Mouse (Mus musculus) left cerebral cortex, adult 11 months (tissue): ENCODE results near the gene Nfkbil1.
A peak's percentile ranks its signal among the peaks of the same experiment; 100 is the strongest.

Experiments
- DNase-seq: peaks from one replicate; pipeline ENCODE4 v3.0.0; 2022; ENCODE audit warnings: low spot score

Nfkbil1 gene

DNA sequence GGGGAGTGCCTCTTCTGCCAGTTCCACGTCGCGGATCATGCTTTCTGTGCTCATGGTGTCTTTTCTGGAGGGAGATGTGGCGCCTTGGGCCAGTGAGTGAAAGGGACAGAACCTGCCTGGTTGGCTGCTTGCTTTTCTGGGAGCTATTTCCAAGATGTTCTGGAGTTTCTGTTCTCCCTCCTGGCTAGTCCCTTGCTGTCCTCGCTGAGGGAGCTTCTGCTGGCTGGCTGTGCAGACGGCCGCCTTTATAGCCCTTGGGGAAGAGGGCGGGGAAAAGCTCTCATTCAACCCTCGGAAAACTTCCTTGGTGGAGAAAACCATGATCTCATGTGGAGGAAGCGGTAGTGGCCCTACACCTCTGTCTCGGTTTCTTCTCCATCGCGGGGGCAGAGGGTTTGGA is 33.8 kb downstream of the Nfkbil1 start, which contains the start of gene Tnf:
TSS of gene Tnf (minus strand) at position 221 of the 400 bp plus-strand sequence.
- DNase-seq = no peak

DNA sequence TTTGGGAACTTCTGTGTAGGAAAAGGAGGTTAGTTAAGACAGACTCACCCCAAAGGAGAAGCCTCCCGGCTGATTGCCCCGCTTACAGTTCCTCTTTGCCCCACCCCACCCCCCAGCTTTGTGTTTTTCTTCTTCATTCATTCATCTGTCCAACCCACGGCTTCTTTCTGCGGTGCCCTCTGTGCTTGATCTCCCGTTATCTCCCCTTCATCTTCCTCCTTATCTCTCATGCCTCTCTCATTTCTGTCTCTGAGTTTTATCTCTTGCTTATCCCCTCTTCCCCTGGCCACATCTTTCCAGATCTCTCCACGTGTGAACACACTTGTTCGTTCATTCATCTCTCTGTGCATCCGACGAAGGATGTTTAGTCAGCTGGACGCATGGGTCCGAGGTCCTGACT is 34.5 kb downstream of the Nfkbil1 start:
- no peak for DNase-seq

DNA sequence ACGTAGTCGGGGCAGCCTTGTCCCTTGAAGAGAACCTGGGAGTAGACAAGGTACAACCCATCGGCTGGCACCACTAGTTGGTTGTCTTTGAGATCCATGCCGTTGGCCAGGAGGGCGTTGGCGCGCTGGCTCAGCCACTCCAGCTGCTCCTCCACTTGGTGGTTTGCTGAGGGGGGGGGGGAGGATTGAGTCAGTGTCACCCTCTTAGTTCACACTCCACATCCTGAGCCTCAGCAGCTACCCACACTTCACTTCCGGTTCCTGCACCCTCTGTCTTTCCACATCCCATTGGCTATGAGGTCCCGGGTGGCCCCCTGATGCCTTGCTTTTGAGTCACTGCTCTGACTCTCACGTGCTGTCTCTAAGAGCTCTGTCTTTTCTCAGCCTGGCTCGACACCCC is 35.2 kb downstream of the Nfkbil1 start:
- DNase-seq = no peak

DNA sequence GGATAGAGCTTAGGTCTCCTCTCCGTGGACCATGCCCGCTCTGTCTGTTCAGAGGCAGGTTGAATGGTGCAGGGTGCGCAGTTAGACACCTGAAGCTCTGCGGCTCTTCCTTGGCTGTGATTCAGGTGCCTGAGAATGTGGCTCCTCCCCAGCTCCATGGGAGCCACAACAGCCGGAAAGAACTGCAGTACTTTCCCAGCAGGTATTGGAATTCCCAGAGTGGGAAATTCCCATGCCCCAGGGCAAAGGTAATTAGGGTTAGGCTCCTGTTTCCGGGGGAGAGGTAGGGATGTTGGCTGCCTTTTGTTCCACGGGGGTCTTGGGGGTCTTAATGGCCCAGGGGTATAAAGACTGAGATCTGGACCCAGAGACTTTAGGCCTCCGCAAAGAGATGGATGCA is 36.6 kb downstream of the Nfkbil1 start:
- DNase-seq = no peak

DNA sequence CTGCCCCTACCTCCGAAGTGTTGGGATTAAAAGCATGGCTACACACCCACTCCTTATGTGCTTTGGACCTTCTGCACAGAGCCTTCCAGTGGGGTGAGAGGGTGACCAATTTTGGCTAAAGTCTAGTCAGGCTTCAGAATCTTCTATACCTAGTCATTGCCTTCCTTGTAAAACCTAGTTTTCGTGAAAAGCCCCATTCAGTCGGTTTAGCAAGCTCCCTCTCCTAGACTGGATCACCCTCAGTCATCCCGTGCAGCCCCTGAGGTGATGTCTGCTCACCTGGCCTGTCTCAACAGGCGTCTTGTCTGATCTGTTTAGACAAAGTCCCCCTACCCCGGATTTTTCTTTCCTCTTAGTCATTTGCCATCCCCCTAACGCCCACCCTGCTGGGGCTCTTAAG is 37.6 kb downstream of the Nfkbil1 start:
- DNase-seq = no peak

DNA sequence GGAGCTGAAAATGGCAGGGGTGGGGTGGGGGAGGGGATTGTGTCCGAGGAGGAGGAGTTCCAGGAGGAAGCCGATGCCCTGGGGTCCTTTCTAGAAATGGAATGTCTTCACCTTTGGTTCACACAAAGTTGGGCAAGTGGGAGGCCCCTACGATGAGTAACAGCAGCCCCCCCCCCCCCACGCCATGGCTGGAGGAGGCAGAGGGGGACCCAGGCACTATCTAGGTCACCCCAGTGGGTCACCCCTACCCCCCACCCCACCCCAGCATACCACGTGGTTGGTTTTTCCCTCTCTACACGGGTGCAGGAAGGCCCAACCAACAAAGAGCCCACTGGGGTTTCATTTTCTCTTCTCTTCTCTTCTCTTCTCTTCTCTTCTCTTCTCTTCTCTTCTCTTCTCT is 38.5 kb downstream of the Nfkbil1 start:
- no peak for DNase-seq

DNA sequence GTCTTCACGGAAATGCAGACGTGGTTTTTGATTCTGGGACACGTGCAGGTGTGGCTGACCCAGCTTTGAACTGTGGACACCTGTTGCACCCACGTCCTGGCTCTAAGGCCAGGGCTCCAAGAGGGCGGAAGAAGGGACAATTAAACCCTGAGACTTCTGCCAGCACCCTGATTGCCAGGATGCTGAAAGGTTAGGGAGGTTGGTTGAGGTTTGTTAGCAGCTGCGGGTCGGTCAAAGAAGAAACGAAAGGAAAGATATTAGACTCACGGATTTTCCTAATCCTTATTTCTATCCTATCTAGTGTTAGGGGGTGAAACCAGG is 39.3 kb downstream of the Nfkbil1 start:
- no peak for DNase-seq

DNA sequence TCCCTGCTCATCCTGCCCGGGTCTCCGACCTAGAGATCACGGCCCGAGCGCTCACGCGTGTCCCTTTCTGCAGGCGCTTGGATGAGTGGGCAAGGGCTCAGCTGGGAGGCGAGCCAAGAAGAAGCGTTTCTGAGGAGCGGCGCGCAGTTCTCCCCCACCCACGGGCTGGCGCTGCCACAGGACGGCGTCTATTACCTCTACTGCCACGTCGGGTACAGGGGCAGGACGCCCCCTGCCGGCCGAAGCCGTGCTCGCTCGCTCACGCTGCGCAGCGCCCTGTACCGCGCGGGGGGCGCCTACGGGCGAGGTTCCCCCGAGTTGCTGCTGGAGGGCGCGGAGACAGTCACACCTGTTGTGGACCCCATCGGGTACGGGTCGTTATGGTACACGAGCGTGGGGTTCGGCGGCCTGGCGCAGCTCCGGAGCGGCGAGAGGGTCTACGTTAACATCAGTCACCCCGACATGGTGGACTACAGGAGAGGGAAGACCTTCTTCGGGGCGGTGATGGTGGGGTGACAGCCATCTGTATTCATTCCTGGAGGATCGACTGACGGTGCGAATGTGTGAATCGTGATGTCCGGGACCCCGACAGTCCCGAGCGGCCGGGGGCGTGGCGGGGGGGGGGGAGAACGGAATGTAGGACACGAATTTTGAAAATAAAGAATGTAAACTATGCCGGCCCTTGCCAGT is 39.8 kb downstream of the Nfkbil1 start:
- peak; percentile 65 for DNase-seq

DNA sequence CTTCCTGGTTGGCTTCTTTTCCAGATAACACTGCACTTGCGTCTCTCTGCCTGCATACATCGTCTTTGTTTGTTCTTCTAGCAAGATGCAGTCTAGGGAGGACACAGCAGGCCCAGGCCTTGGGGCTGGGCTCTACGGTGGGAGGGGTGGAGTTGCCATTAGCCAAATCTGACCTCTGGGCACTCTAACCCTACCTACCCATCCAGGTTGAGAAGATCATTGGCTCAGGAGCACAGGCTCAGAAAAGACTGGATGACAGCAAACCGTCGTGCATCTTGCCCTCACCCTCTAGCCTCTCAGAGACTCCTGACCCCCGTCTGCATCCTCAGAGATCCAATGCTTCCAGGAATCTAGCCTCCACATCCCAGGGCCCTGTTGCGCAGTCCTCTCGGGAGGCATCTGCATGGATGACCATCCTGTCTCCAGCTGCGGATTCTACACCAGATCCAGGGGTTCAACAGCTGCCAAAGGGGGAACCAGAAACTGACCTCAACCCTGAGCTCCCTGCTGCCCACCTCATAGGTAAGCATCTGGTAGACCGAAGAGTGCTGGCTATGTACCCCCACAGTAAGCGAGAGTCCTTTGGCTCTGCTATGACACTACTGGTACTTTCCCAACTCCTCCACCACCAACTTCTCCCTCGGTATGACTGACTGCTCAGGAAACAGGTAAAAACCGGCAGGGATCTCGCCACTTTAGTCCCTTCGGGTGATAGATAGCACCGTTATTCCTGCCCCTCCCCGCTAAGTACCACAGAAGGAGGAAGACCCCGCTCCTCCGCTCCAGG is 40.6 kb downstream of the Nfkbil1 start:
- DNase-seq = no peak

DNA sequence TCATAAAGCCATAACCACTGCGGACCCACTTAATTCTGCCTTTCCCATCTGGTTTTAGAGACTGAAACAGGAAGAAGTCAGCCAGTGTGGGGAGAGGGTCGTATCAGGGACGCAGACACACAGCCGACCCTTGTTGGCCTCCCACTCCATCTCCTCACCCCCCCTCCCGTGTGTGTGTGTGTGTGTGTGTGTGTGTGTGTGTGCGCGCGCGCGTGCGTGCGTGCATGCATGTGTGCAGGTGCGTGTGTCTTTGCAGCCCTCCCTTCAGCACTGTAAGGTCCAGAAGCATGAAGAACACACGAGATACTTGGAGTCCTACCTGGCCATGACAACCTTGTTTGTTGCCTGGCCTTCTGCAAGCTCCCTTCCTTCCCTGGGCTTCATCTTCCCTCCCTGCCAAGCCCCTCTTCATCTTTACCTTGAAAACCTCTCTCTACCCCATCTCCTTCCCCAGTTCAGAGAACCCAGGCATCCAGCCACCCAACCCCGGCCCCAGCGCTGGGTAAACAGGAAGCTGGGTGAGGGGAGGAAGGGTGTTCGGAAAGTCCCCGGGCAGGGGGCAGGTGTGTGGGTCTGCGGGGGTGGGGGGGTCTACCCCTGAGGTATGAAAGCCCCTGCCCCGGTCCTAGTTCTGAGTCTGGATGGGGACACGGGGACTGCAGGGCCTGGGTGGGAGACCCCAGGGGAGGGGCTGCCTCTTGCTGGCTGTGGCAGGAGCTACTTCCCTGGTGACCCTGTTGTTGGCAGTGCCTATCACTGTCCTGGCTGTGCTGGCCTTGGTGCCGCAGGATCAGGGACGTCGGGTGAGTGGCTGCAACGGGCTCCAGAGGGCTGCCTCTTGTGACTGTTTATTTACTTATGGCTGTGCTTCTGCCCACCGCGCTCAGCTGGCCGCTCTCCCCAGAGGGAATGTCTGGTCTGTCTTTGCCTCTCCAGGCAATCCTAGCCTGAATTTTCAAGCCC is 41.4 kb downstream of the Nfkbil1 start, which contains the start of gene Ltb:
TSS of gene Ltb (plus strand) at position 559 of the 963 bp plus-strand sequence.
- DNase-seq = no peak

DNA sequence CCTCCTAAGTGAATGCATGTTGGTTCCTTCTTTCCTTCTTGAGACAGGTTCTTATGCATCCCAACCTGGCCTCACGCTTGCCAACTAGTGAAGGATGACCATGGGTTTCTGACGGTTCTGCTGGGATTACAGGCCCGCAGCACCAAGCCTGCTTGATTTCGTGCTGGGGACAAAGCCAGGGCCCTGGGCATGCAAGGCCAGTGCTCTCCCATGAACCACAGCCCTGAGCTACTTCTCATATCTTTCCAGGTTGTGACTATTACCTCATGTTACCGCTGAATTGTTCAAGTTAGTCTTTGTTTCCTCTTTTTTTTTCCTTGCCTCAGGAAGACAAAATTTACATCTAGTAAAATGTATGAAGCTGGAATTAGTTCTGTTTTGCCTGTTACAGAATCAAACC is 42.7 kb downstream of the Nfkbil1 start:
- no peak for DNase-seq

DNA sequence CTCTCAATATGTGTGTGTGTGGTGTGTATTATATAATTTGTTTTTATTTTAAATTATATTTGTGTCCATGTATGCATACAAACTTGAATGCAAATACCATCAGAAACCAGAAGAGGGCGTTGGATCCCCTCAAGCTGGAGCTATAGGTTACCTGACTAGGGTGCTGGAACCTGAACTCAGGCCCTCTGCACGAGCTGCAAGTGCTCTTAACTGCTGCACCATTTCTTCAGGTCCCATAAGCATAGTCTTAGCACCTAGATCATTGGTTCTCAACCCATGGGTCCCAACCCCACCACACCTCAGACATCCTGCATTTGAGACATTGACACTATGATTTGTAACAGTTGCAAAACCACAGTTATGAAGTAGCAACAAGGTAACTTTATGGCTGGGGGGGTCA is 43.9 kb downstream of the Nfkbil1 start:
- DNase-seq = no peak

DNA sequence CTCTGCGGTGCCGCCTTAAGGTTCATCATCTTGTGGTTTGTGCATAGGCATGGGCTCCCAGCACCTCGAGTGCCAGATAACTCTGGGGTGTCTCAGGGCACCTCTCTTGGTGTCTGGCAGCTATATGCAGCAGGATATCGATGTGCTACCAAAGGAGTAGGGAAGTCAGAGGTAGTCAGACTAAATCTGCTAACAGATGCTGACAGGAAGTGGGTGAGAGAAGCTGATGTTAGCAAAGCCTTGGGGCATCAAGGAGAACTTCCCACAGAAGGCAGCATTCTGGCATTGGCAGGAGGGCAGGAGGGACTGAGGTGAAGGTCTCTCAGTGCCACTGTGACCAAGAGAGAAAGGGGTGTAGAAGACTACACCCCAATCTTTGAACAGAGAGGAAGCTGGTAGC is 45.5 kb downstream of the Nfkbil1 start:
- DNase-seq = no peak

DNA sequence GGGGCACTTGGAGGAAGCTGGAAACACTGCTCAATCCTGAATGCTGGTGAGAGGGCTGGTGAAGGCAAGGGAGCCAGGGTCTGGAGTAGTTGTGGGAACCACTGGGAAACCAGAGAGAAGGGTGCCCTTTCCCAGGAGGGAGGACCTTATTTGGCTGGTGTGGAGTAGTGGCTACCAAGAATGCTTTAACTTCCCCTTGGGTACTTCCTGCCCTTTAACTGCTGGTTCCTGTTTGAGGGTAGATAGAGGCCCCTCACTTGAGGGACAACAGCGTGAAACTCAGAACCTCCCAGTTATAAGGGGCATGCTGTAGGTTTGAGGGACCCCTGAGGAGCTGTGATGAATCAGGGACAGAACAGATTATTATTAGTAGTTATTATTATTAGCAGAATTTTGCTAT is 46.4 kb downstream of the Nfkbil1 start:
- no peak for DNase-seq

DNA sequence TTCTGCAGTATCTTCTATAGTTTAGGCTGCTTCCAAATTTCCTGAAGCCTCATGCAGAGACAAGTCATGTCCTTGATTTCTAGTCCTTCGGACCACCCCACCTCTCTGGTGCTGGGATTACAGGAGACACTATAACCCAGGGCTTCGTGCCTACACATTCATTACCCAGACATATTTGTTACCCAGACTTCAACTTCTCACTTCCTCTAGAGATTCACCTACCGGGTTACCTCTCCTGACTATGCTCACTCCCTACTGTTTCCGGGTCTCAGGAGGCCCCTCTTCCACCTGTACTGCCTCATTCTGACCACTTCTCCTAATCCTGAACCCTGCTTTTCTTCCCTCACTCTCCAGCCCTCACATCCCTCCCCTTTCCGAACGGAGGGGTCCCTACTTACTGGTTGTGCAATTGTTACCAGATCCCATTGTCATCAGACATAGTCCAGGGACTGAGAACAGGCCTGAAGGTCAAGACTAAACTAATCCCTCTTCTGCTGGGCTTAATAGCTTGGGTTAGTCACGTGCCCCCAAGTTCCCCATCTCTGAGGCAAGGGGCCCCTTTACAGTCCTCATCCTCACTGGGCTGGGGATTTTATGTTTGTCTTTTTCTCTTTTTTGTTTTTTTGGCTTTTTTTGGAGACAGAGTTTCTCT is 47.5 kb downstream of the Nfkbil1 start, which contains the start of gene Lst1:
TSS of gene Lst1 (minus strand) at position 481 of the 652 bp plus-strand sequence.
- no peak for DNase-seq

DNA sequence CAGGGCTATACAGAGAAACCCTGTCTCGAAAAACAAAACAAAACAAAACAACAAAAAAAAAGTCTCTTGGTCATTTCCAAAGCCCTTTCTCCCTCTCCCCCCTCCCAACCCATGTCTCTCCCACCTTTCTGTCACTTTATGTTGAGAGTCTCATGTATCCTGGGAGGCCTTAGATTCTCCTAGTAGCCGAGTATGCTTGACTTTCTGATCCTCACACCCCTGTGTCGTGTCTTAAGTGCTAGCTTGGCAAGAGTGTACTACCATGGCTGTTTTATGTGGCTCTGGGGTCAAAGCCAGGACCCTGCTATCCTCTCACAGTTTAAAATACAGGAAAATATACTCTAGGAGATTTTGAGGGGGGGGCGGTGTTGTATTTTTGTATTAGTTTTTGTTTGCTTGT is 48.2 kb downstream of the Nfkbil1 start:
- no peak for DNase-seq

DNA sequence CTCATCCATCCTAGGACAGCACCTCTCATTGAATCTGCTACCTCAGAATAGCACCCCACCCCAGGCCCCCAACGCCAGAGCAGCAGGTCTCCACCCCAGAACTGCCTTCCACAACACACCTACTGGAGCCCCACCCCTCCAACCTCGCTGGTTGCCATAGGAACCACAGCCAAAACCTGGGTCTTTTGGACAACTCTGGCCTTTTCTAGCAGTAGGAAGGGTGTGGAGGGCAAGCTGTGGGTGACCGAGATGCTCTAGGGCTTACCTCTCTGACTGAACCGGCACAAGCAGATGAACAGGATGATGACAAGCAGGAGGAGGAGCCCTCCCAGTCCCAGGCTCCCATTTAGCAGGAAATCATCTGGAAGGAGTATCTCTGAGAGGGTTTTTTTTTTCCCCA is 48.9 kb downstream of the Nfkbil1 start:
- DNase-seq = no peak

DNA sequence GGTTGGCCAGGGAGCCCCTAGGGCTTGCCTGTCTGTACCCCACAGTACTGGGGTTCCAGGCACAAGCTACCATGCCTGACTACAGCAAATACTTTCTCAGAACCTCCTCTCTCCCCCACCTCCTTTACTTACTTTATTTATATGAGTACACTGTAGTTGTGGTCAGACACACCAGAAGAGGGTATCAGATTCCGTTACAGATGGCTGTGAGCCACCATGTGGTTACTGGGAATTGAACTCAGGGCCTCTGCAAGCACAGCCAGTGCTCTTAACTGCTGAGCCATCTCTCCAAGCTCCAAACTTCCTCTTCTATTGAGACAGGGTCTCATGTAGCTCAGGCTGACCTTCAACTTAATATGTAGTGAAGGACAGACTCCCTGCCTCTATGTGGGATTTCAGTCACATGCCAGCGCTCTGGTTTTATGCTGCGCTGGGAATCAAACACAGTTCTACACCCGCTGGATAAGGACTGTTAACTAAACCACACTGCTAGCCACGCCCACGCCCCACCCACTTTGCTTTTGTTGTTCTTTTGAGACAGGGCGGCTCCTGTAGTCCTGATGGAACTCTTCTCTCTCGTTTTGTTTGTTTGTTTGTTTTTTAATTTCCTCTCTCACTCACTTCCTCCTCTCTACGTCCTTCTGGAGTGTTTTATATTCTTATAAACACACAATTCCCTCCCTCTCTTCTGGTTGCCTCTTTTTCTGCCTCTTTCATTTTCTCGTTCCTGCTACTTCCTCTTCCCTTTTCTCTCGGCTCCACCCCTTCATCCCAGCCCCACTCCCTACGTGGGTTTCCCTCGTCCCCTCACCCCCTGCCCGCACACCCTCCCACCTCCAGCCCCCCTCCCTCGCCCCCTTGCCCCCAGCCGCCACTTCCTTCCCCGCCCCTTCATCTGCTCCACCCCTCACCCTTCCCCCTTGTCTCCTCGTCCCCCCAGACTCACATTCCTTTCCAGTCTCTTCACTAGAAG is 49.7 kb downstream of the Nfkbil1 start:
- DNase-seq = no peak

DNA sequence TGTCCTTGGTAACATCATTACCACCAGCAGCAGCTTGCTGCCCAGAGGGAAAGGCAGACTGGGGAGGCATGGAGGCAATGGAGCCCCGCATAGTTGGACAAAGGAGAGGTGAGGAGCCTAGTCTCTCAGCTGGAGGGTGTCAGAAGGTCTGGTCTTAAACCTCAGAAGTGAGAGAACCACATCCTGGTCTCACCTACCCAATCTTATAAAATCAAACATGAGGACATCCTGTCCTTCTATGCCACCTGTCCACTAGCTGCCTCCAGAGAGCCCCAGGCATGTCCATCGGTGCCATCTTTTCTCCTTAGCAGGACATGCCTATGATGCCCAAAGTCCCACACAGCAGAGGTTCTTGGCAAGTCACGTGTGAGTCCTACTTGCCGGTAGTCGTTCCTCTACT is 55.5 kb downstream of the Nfkbil1 start:
- no peak for DNase-seq

DNA sequence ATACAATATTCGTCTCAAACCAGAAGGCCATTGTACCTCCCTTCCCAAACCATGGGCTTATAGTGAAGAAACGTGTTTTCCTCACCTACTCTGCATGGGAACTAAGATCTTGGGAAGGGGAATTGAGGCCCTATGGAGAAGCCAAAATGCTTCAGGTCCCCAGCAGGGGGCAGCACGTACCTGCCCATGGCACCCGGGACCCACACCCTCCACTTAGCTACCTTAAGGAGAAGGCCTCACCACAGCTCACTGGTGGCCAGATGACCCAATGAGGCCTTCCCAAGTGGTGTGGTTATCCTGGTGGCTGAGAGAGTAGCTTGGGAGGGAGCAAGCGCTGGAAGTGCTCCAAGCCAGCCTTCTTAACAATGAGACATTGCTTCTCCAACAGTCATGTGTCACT is 57.1 kb downstream of the Nfkbil1 start:
- DNase-seq = no peak

DNA sequence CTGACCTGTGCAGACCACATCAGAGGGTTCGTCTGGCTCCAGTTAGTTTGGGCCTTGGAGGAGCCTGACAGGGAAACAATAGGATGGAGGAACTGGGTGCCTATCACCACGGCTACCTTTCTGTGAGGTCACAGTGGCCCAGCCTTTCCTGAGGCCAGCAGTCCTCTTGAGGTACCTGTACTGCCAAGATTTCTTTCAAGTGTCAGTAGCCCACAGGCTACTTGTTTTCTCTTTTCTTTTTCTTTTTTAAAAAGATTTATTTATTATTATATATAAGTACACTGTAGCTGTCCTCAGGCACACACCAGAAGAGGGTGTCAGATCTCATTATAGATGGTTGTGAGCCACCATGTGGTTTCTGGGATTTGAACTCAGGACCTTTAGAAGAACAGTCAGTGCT is 59.6 kb downstream of the Nfkbil1 start, which contains the start of gene Aif1:
TSS of gene Aif1 (minus strand) at position 101 of the 400 bp plus-strand sequence.
- no peak for DNase-seq
